Mouse (Mus musculus) central nervous system, embryonic 11.5 days (tissue): Measurements from ENCODE around the gene Opa3. TPM values are rescaled to one million over a fixed set of nuclear protein-coding genes. Genes with fewer than 3 reads are reported as not detected.

Experiments used
- polyA plus RNA-seq: library from polyadenylated mRNA; depleted of rRNA; stranded (reverse); fragments of >200 nt; gene quantifications from 2 replicates; pipeline ENCODE4 v1.2.3, GENCODE M21; 2012; rRNA removed

Opa3 gene
- 24.3 and 29.1 TPM in 2 replicates for polyA plus RNA-seq

DNA sequence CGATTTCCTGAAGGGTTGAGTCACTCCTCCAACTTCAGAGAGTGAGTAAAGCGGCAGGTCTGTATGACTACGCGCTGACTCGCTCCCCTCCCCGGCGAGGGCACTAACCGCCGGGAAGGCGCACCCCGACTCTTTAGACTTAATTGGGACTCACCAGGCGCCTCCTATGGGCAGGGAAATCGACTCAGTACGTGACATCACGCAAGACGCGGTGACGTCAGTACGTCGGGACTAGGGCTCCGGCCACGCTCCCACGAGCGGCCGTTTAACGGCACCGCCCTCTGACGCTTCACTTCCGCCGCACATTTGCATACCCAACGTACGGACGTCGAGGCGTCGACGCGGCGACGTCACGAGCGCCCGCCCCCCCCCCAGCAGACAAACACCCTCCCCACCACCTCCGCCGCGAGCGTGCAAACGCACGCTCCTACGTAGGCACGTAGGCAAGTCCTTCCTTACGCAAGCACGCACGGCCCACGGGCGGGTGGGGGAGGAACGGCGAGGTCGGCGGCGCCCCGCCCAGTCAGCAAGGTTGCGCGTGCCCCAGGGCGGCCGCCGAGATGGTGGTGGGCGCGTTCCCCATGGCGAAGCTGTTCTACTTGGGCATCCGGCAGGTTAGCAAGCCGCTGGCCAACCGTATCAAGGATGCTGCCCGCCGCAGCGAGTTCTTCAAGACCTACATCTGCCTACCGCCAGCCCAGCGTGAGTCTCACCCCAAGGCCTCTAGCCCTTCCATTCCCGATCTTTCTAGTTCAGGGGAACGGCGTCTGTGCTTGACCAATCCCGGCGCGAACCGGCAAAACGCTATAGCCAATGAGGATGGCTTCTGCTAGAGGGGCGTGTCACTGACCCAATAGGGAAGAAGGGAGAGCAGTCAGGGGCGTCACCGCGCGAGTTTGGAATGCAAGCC is at the start of gene Opa3:
Gene Opa3 (plus strand): TSS at position 452 of the 910 bp plus-strand sequence.

DNA sequence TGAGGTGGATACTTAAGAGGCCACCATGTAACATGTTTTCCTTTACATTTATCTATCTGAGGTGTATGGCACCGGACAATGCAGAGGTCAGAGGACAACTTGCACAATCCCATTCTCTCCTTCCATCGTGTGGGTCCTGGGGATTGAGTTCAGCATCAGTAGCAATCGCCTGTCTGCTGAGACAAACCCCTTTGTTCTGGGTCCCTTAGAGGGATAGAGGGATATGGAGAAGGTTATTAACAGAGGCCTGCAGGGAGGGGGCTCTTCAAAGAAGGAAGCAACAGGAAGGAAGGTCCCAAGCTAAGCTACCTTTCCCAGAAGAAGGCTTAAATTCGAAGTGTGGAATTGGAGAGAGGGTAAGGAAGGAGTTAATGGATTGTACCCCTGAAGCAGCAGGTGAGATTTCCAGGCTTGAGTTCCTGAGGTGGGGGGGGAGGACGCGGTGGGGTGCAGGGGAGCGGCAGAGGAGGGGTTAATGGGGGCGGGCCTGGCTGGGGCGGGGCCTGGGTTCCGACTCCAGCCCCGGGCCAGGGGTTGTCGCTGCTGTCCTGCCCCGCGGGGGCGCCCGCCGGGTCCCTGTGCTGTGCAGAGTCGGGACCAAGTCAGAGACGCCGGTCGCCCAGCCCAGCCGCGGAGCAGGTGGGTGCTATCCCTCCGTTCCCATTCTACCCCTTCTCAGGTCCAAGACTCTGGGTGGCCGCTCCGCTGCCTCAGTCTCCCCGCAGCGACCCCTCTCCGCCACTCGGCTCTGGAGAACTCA is 16.0 kb upstream of the Opa3 start, which contains the start of gene Gpr4:
Gene Gpr4 (plus strand): TSS at position 543 of the 760 bp plus-strand sequence.

DNA sequence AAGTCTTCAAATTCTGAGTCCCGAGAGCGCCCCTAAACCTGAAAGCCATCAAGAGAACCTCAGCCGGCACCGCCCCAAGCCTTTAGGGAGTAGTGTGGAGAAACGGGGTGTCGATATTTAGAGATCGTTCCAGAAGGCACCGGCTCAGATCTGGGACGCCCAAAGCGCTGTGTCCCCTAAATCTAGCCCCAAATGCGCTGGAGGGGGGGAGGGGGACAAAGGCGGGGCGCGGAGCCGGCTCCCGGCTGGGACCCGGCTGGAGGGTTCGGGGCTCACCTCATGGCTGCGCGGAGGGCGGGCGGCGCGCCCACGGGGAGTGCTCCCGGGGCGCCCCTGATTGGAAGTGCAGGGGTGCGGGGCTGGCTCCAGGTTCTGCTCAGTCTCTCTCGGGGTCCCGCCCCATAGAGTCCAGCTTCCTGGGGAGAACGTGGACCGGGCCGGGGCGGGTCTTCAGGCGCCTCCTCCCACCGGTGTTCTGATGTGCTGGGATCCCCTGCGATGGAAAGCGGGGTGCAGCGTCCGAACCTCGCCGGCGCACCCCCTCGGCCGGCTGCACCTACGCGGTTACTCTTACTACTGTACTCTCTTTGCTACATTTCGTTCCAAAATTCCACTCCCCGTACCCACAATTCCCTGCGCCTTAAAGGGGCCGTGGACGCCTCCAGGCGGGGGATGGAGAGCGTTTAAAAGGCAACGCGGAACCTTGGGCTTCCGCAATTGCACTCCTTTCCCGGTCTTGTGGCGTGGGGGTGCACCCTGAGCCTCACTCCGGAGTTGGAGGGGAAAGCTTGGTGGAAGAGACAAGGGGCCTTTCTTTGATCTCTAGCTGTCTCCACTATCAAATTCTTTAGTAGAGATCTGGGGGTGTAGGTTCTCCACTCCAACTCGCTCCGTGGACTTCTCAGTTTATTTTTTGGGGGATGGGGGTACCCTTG is 43.4 kb downstream of the Opa3 start, which contains the start of gene Vasp:
Gene Vasp (minus strand): TSS at position 580 of the 935 bp plus-strand sequence.

DNA sequence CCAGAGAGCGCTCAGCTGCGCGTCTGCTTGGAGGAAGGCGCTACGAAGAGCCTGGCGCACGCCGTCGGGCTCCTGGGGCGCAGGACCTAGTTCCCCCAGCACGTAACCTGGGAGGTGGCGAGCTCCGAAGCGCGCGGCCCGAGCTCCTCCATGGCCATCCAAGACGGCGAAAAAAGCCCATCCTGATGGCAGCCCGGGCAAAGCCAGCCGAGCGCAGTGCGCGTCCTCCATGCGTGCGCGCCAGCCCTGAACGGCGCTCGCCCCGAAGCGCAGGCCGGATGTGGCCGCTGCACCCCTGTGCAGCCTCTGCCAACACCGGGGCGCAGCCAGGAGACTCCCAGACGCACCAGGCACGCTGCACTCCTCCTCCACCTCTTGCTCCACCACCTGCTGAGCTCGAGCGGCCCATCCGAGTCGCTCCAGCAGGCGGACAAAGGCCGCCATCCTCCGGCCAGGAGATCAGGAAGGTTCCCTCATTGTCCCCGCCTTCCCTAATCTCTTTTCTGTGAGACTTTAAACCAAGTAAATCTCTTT is 51.5 kb downstream of the Opa3 start, which contains the start of gene Ppm1n:
Gene Ppm1n (minus strand): TSS at position 484 of the 534 bp plus-strand sequence.

DNA sequence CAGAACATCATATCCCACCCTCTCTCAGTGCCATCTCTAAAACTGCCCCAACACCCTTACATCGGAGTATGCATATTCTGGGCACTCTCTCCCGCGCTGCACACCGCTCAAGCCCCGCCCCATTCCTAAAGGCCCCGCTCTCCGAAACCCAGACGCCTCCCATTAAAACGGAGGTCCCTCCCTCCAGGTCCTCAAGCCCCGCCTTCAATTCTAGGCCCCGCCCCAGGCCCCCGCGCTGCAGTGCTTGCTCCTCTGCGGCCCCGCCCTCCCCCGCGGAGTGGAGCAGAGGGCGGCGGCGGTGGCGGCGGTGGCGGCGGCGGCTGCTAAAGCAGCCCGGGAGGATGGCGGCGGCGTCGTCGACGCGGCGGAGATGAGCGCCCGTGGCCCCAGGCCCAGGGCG is 54.3 kb downstream of the Opa3 start, which contains the start of gene Rtn2:
Gene Rtn2 (plus strand): TSS at position 240 of the 400 bp plus-strand sequence.

Other genes with a start within 250 kb of the Opa3 start
- 0.32 and 0.84 TPM in 2 replicates for gene Nanos2, start 240.9 kb upstream of the Opa3 start, polyA plus RNA-seq
- 7.1 and 7.9 TPM in 2 replicates for gene Mypop, start 237.1 kb upstream of the Opa3 start, polyA plus RNA-seq
- 31.9 and 58.6 TPM in 2 replicates for gene Irf2bp1, start 224.3 kb upstream of the Opa3 start, polyA plus RNA-seq
- gene Foxa3, start 204.8 kb upstream of the Opa3 start, polyA plus RNA-seq = 0.57 and 0.67 TPM in 2 replicates
- 84.7 and 90.8 TPM in 2 replicates for gene Sympk, start 204.0 kb upstream of the Opa3 start, polyA plus RNA-seq
- gene Rsph6a, start 173.6 kb upstream of the Opa3 start, polyA plus RNA-seq = 0.02 and 0.11 TPM in 2 replicates
- 85.3 and 111 TPM in 2 replicates for gene Dmwd, start 152.1 kb upstream of the Opa3 start, polyA plus RNA-seq
- gene Dmpk, start 144.5 kb upstream of the Opa3 start, polyA plus RNA-seq = 67.7 and 68.8 TPM in 2 replicates
- 35.0 and 44.6 TPM in 2 replicates for gene Six5, start 133.7 kb upstream of the Opa3 start, polyA plus RNA-seq
- gene Gm4969, start 110.0 kb upstream of the Opa3 start, polyA plus RNA-seq = 0.97 and 3.3 TPM in 2 replicates
- 10.6 and 11.1 TPM in 2 replicates for gene Fbxo46, start 108.5 kb upstream of the Opa3 start, polyA plus RNA-seq
- gene Qpctl, start 79.0 kb upstream of the Opa3 start, polyA plus RNA-seq = 9.8 and 13.3 TPM in 2 replicates
- 200 and 212 TPM in 2 replicates for gene Snrpd2, start 78.6 kb upstream of the Opa3 start, polyA plus RNA-seq
- 2.4 and 3.1 TPM in 2 replicates for gene Gipr, start 62.2 kb upstream of the Opa3 start, polyA plus RNA-seq
- 26.1 and 34.5 TPM in 2 replicates for gene Eml2, start 51.9 kb upstream of the Opa3 start, polyA plus RNA-seq
- 1.6 and 4.5 TPM in 2 replicates for gene Gpr4, start 15.8 kb upstream of the Opa3 start, polyA plus RNA-seq
- gene Vasp, start 43.5 kb downstream of the Opa3 start, polyA plus RNA-seq = 67.2 and 70.5 TPM in 2 replicates
- gene Ppm1n, start 51.7 kb downstream of the Opa3 start, polyA plus RNA-seq = 0.10 and 0.32 TPM in 2 replicates
- 46.8 and 47.1 TPM in 2 replicates for gene Rtn2, start 54.3 kb downstream of the Opa3 start, polyA plus RNA-seq
- 0.06 and 0.07 TPM in 2 replicates for gene Fosb, start 81.7 kb downstream of the Opa3 start, polyA plus RNA-seq
- gene Ercc1, start 116.4 kb downstream of the Opa3 start, polyA plus RNA-seq = 63.7 and 67.6 TPM in 2 replicates
- 13.1 and 16.6 TPM in 2 replicates for gene Cd3eap, start 131.1 kb downstream of the Opa3 start, polyA plus RNA-seq
- 11.1 and 11.8 TPM in 2 replicates for gene Ppp1r13l, start 131.4 kb downstream of the Opa3 start, polyA plus RNA-seq
- gene Ercc2, start 153.7 kb downstream of the Opa3 start, polyA plus RNA-seq = 53.3 and 59.0 TPM in 2 replicates
- gene Klc3, start 175.8 kb downstream of the Opa3 start, polyA plus RNA-seq = 1.8 and 2.0 TPM in 2 replicates
- gene Ckm, start 176.4 kb downstream of the Opa3 start, polyA plus RNA-seq = 0.40 and 0.76 TPM in 2 replicates
- 33.8 and 41.7 TPM in 2 replicates for gene Mark4, start 230.5 kb downstream of the Opa3 start, polyA plus RNA-seq
- gene Exoc3l2, start 235.0 kb downstream of the Opa3 start, polyA plus RNA-seq = 2.1 and 2.9 TPM in 2 replicates